In genomic region chr11:29171959-29172391, GRCm38 (mm10) we compare ENCODE assay signal across 8 mouse cellular contexts. TPM values are rescaled to one million over a fixed set of nuclear protein-coding genes. Genes with fewer than 3 reads are reported as not detected.
DNase-seq lines count a peak whose midpoint lies in the region; ATAC-seq and TF ChIP-seq lines count a peak whose summit lies in the region.

No protein-coding gene starts in this region.

- TF ChIP-seq CTCF in forebrain, postnatal 0 days (IDR thresholded peaks at IDR 0.05; ENCODE audit: low read depth), result no peak
- TF ChIP-seq CTCF in thymus, adult 2 months (IDR thresholded peaks at IDR 0.05; ENCODE audit: borderline replicate concordance, control insufficient read depth, extremely low read depth, insufficient read depth, low read length, poor library complexity), result no peak

- peaks cover 2 to 3% of the 10 kb centered on the region in 2 experiments; a peak in 2 of 4 replicates for H3K4me1 ChIP-seq in ES-E14 (ENCODE audit: control insufficient read depth in 2 of 2, insufficient read depth in 2 of 2, low read length in 2 of 2, poor library complexity in 1 of 2)
- peaks cover 12% of the 10 kb centered on the region for H3K4me1 ChIP-seq in forebrain, postnatal 0 days (ENCODE audit: insufficient read depth)
- H3K4me1 ChIP-seq in lung, embryonic 16.5 days (replicated peaks; ENCODE audit: control insufficient read depth, insufficient read depth, low read length), result peaks cover 8% of the 10 kb centered on the region
- H3K4me1 ChIP-seq in thymus, adult 2 months (replicated peaks; ENCODE audit: control insufficient read depth, insufficient read depth, low read length), result no peaks in the 10 kb centered on the region

- WGBS in forebrain, postnatal 0 days, result under 1% methylated on average over 34 of the region's 34 CpGs
- under 1% methylated on average over 34 of the region's 34 CpGs for WGBS in lung, embryonic 16.5 days
- WGBS in thymus, adult 2 months, result under 1% methylated on average over 34 of the region's 34 CpGs

- in situ Hi-C loops in ES-E14 (cut with MboI; ENCODE audit: low sequenced_read_pairs in 2 of 2, unreplicated experiment in 2 of 2), result no loop called here

- H3K4me2 ChIP-seq in forebrain, postnatal 0 days (ENCODE audit: low read depth), result peak overlapping the region; percentile 87
- peak overlapping the region; percentile 77 for H3K4me2 ChIP-seq in lung, embryonic 16.5 days (ENCODE audit: low read depth, low read length)

- ATAC-seq in forebrain, postnatal 0 days, result peak; percentile 28
- peak; percentile 28 to 29 for ATAC-seq in hematopoietic stem cell, adult 5-6 weeks (replicated peaks in 1 of 2; ENCODE audit: insufficient read depth in 1 of 2, low FRiP score in 2 of 2, low TSS enrichment in 1 of 2, low read depth in 1 of 2, poor library complexity in 2 of 2, severe bottlenecking in 2 of 2)
- peak; percentile 26 for ATAC-seq in lung, embryonic 16.5 days (ENCODE audit: low read depth)

- no peaks in the 10 kb centered on the region for H3K27me3 ChIP-seq in forebrain, postnatal 0 days (ENCODE audit: insufficient read depth, low read length)
- no peaks in the 10 kb centered on the region for H3K27me3 ChIP-seq in lung, embryonic 16.5 days (ENCODE audit: control insufficient read depth, insufficient read depth, low read depth, low read length)
- H3K27me3 ChIP-seq in thymus, adult 2 months (ENCODE audit: control insufficient read depth, insufficient read depth, low read length), result no peaks in the 10 kb centered on the region

- DNase-seq in ES-E14 (ENCODE audit: low read depth, low spot score), result peak; percentile 34
- DNase-seq in cerebellum, adult 11-12 months, result peak; percentile 74
- DNase-seq in forebrain, postnatal 0 days, result peak; percentile 73
- peak; percentile 26 for DNase-seq in layer of hippocampus, adult 9-10 months (ENCODE audit: low spot score)
- DNase-seq in ovary, adult 18-20 months (ENCODE audit: low spot score), result peak; percentile 4
- peak; percentile 55 for DNase-seq in thymus, adult 2 months

- H3K36me3 ChIP-seq in ES-E14 (ENCODE audit: control insufficient read depth, insufficient read depth, low read length, poor library complexity, severe bottlenecking), result no peaks in the 10 kb centered on the region
- no peaks in the 10 kb centered on the region for H3K36me3 ChIP-seq in forebrain, postnatal 0 days (ENCODE audit: insufficient read depth)
- H3K36me3 ChIP-seq in lung, embryonic 16.5 days (ENCODE audit: control insufficient read depth, insufficient read depth, low read length), result no peaks in the 10 kb centered on the region
- H3K36me3 ChIP-seq in thymus, adult 2 months (ENCODE audit: control insufficient read depth, insufficient read depth, low read length), result no peaks in the 10 kb centered on the region

- no peak for TF ChIP-seq POLR2A in thymus, adult 2 months (IDR thresholded peaks at IDR 0.05; ENCODE audit: control insufficient read depth, extremely low read depth, insufficient read depth, low read length, poor library complexity)

- H3K27ac ChIP-seq in ES-E14 (ENCODE audit: insufficient read depth, low read depth, low read length, poor library complexity, severe bottlenecking), result peak overlapping the region; percentile 27; the same call in 1 of the 2 replicates
- peak overlapping the region; percentile 83 for H3K27ac ChIP-seq in forebrain, postnatal 0 days (ENCODE audit: low read depth, low read length)
- H3K27ac ChIP-seq in lung, embryonic 16.5 days (ENCODE audit: low read length), result peak overlapping the region; percentile 55; the same call in 1 of the 2 replicates
- H3K27ac ChIP-seq in thymus, adult 2 months (ENCODE audit: control insufficient read depth, insufficient read depth, low read length), result peak overlapping the region; percentile 36; the same call in 1 of the 2 replicates

- H3K9ac ChIP-seq in ES-E14 (ENCODE audit: insufficient read depth, low read depth, low read length, poor library complexity, severe bottlenecking), result peak overlapping the region; percentile 83
- peak overlapping the region; percentile 67 for H3K9ac ChIP-seq in forebrain, postnatal 0 days
- H3K9ac ChIP-seq in lung, embryonic 16.5 days (ENCODE audit: low read length), result peak overlapping the region; percentile 99

- H3K4me3 ChIP-seq in ES-E14 (ENCODE audit: insufficient read depth in 1 of 2, low read depth in 1 of 2, low read length in 2 of 2, poor library complexity in 1 of 2, severe bottlenecking in 1 of 2), result peak overlapping the region; percentile 76 to 82
- H3K4me3 ChIP-seq in forebrain, postnatal 0 days (ENCODE audit: low read depth, low read length), result peak overlapping the region; percentile 99
- H3K4me3 ChIP-seq in lung, embryonic 16.5 days (ENCODE audit: low read length), result peak overlapping the region; percentile 68
- H3K4me3 ChIP-seq in thymus, adult 2 months (ENCODE audit: control insufficient read depth, insufficient read depth, low read length), result peak overlapping the region; percentile 68

- H3K9me3 ChIP-seq in ES-E14 (ENCODE audit: control insufficient read depth, insufficient read depth, low read depth, low read length), result no peaks in the 10 kb centered on the region
- no peaks in the 10 kb centered on the region for H3K9me3 ChIP-seq in forebrain, postnatal 0 days (ENCODE audit: low read length)
- H3K9me3 ChIP-seq in lung, embryonic 16.5 days (ENCODE audit: control insufficient read depth, low read length), result no peaks in the 10 kb centered on the region

TF ChIP-seq in ES-E14, 5 proteins besides CTCF, POLR2A, EP300 and RAD21:
- TF ChIP-seq ZC3H11A (IDR thresholded peaks at IDR 0.05; ENCODE audit: borderline replicate concordance, low read depth, low read length) (no peak), HCFC1 (IDR thresholded peaks at IDR 0.05; ENCODE audit: borderline replicate concordance, insufficient read depth, low read length) (peak; percentile 85)

RNA-seq across cellular contexts. Expression of gene Ppp4r3b, which starts 0.7 kb away (rescaled TPM):
- total RNA-seq in ES-E14 (2012; rRNA removed), result 47.1 and 58.8 TPM in 2 replicates
- 52.5 and 57.6 TPM in 2 replicates for total RNA-seq in forebrain, postnatal 0 days (2014; rRNA removed)
- 47.5 and 56.8 TPM in 2 replicates for polyA plus RNA-seq in forebrain, postnatal 0 days (2015; fragmentation: Nextera tagmentation; extraction: Ambion mirVana)
- 180 and 181 TPM in 2 replicates for total RNA-seq in hematopoietic stem cell, adult 5-6 weeks (2017)
- 87.4 TPM in 2 replicates for polyA plus RNA-seq in lung, embryonic 16.5 days (2015; fragmentation: Nextera tagmentation; extraction: Ambion mirVana)
- 15.8 and 17.0 TPM in 2 replicates for polyA plus RNA-seq in thymus, adult 2 months (2012; rRNA removed)

RNA-seq across cellular contexts. Expression of gene Pnpt1, which starts 41.4 kb away (rescaled TPM):
- 74.2 and 88.5 TPM in 2 replicates for total RNA-seq in ES-E14 (2012; rRNA removed)
- total RNA-seq in forebrain, postnatal 0 days (2014; rRNA removed), result 24.7 and 28.1 TPM in 2 replicates
- 15.8 and 19.6 TPM in 2 replicates for polyA plus RNA-seq in forebrain, postnatal 0 days (2015; fragmentation: Nextera tagmentation; extraction: Ambion mirVana)
- 54.3 and 64.4 TPM in 2 replicates for total RNA-seq in hematopoietic stem cell, adult 5-6 weeks (2017)
- polyA plus RNA-seq in lung, embryonic 16.5 days (2015; fragmentation: Nextera tagmentation; extraction: Ambion mirVana), result 34.4 and 38.8 TPM in 2 replicates
- polyA plus RNA-seq in thymus, adult 2 months (2012; rRNA removed), result 12.4 and 16.0 TPM in 2 replicates

Comparison
In these comparisons a context has a peak if more than half of its experiments do, and no peak if none do; other contexts are left out.
1. Peak in every context shown above with its lines: DNase-seq, ATAC-seq, H3K4me3 ChIP-seq and H3K27ac ChIP-seq.
2. DNase-seq: peak in every context shown above with its lines; median percentile 74 in cerebellum, adult 11-12 months; 73 in forebrain, postnatal 0 days; 55 in thymus, adult 2 months; 34 in ES-E14; 26 in layer of hippocampus, adult 9-10 months; 4 in ovary, adult 18-20 months.
3. H3K27ac ChIP-seq: peak in every context shown above with its lines; median percentile 83 in forebrain, postnatal 0 days; 55 in lung, embryonic 16.5 days; 36 in thymus, adult 2 months; 27 in ES-E14.